Mouse (Mus musculus): Measurements from ENCODE around the gene Tspan9.

DNA sequence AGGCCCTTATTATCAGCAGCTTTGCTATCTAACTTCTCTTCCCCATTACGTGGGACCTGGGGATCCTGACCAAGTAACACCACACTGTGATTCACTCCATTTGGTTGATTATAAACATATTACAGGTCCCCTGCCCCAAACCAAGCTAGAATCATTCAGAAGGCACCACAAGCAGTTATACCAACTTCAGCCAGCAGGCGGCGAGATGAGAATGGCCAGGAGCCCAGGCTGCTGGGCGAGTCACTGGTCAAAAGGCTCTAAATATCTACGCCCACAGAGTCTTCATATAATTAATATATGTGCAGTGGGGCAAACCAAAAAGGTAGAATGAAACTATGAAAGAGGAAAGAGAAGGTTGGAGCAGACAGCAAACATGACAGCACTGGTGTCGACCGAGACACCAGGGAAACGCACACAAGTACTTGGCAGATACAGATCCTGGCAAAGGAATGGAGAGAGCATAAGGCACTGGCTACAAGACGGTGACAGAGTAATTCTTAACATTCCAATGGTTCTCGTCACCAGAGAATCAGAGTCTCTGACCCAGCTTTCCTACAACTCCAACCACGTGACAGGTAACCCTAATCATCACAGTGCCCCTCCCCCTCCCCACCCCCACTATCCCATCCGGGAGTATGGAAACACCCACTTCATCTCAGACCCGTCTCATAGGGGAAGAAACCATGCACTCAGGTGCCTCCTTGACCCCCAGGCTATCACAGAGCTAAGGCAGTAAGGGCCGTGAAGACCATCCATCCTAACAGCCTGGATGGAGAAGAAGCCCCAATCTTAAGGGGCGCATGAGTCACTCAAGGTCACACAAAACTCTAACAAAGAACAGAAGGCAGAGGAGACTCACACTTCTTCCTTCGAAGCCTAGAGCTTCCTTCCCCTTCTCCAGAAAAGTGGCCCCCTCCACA is 110.9 kb downstream of the Tspan9 start:
- no peak for TF ChIP-seq EP300 (IDR thresholded peaks at IDR 0.05; ENCODE audit: low read depth)
- TF ChIP-seq CTCF (IDR thresholded peaks at IDR 0.05; ENCODE audit: low read depth) = peak; percentile 85
